24 mouse cellular contexts compared by ENCODE assay signal in the genomic region with DNA sequence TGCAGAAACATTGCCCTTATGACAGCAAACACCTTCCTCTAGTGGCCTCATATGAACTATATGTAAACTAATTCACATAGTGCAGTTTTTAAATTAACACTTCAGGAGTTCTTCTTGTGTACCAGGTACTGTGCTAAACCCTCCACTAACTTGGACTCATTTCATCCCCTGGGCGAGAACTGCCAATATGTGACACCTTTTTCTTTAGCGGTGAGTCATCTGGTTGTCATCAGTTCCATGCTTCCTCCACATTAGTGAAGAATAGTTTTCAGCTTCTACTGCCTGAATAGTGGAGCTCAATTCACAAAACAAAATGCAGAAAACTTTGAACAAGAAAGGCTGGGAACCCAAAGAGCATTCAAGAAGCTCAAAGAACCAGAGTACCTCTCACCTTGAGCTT.
DNase-seq lines count a peak whose midpoint lies in the region; ATAC-seq lines count a peak whose summit lies in the region.
"Had no signal": no experiment of that assay in that cellular context is flagged by ENCODE, and none has a peak within 500 bp of the region (broad histone marks: within the 10 kb centered on the region; RNA-seq: fewer than 3 reads in every experiment).

No protein-coding gene starts in this region.

- H3K4me3 ChIP-seq in hindbrain, embryonic 13.5 days, result no peak overlapping the region
- H3K4me3 ChIP-seq: embryonic facial prominence, embryonic 13.5 days; embryonic facial prominence, embryonic 15.5 days; erythroblast, embryonic 14.5 days; forebrain, embryonic 10.5 days; forebrain, embryonic 12.5 days had no signal

- no peaks in the 10 kb centered on the region for H3K27me3 ChIP-seq in hindbrain, embryonic 13.5 days
- H3K27me3 ChIP-seq: embryonic facial prominence, embryonic 13.5 days; embryonic facial prominence, embryonic 15.5 days; forebrain, embryonic 12.5 days had no signal

- peak; percentile 43 for DNase-seq in right cerebral cortex, adult 18-20 months
- no peak for DNase-seq in right cerebral cortex, postnatal 14 days
- peak; percentile 16 for DNase-seq in right cerebral cortex, postnatal 25 days
- DNase-seq in right cerebral cortex, postnatal 10 days (ENCODE audit: low spot score in 2 of 2), result no peak
- peak; percentile 47 for DNase-seq in 3T3-L1 (ENCODE audit: low read depth, low spot score)
- peak; percentile 21 for DNase-seq in telencephalon, adult 2 months (ENCODE audit: low read depth, low spot score)
- DNase-seq in cerebellum, postnatal 14 days, result no peak
- DNase-seq: adrenal gland, adult 2 months; adrenal gland, postnatal 10 days; adrenal gland, postnatal 25 days; cerebellum, adult 11-12 months; cerebellum, adult 2 months; cerebellum, adult 9-10 months; cerebellum, postnatal 10 days; cerebellum, postnatal 36 days; embryo, embryonic 11 days had no signal

- ATAC-seq in hindbrain, embryonic 13.5 days (ENCODE audit: low FRiP score), result no peak
- ATAC-seq: forebrain, embryonic 14.5 days; forebrain, embryonic 16.5 days had no signal

- H3K36me3 ChIP-seq in hindbrain, embryonic 13.5 days, result no peaks in the 10 kb centered on the region
- H3K36me3 ChIP-seq: embryonic facial prominence, embryonic 13.5 days; embryonic facial prominence, embryonic 15.5 days; forebrain, embryonic 10.5 days; forebrain, embryonic 12.5 days had no signal

- WGBS in hindbrain, embryonic 13.5 days, result 92% methylated on average over 2 of the region's 2 CpGs

- H3K9ac ChIP-seq in hindbrain, embryonic 13.5 days, result no peak overlapping the region
- H3K9ac ChIP-seq: embryonic facial prominence, embryonic 13.5 days; embryonic facial prominence, embryonic 15.5 days; forebrain, embryonic 12.5 days had no signal

- H3K4me1 ChIP-seq in hindbrain, embryonic 13.5 days (replicated peaks), result no peaks in the 10 kb centered on the region
- H3K4me1 ChIP-seq: embryonic facial prominence, embryonic 13.5 days; embryonic facial prominence, embryonic 15.5 days; forebrain, embryonic 10.5 days; forebrain, embryonic 12.5 days had no signal

- no peak overlapping the region for H3K27ac ChIP-seq in hindbrain, embryonic 13.5 days
- H3K27ac ChIP-seq: embryonic facial prominence, embryonic 13.5 days; embryonic facial prominence, embryonic 15.5 days; forebrain, embryonic 10.5 days; forebrain, embryonic 12.5 days had no signal

- H3K4me2 ChIP-seq in hindbrain, embryonic 13.5 days, result no peak overlapping the region
- H3K4me2 ChIP-seq: embryonic facial prominence, embryonic 13.5 days; embryonic facial prominence, embryonic 15.5 days; forebrain, embryonic 12.5 days had no signal

- no peaks in the 10 kb centered on the region for H3K9me3 ChIP-seq in hindbrain, embryonic 13.5 days
- H3K9me3 ChIP-seq: embryonic facial prominence, embryonic 13.5 days; embryonic facial prominence, embryonic 15.5 days; forebrain, embryonic 10.5 days; forebrain, embryonic 12.5 days had no signal

Comparison
In these comparisons a context has a peak if more than half of its experiments do, and no peak if none do; other contexts are left out.
1. DNase-seq: peak in right cerebral cortex, adult 18-20 months (single experiment), right cerebral cortex, postnatal 25 days (single experiment), 3T3-L1 (single experiment) and telencephalon, adult 2 months (single experiment); none in right cerebral cortex, postnatal 14 days (single experiment), right cerebral cortex, postnatal 10 days (0 of 2) and cerebellum, postnatal 14 days (0 of 2).